Mouse (Mus musculus) retina, postnatal 7 days (tissue): ENCODE data around the gene Flg.

Source experiments
- DNase-seq: peaks from one replicate; pipeline ENCODE4 v3.0.0-alpha.2; 2012; ENCODE audit warnings: low read depth, low spot score

Gene Flg

DNA sequence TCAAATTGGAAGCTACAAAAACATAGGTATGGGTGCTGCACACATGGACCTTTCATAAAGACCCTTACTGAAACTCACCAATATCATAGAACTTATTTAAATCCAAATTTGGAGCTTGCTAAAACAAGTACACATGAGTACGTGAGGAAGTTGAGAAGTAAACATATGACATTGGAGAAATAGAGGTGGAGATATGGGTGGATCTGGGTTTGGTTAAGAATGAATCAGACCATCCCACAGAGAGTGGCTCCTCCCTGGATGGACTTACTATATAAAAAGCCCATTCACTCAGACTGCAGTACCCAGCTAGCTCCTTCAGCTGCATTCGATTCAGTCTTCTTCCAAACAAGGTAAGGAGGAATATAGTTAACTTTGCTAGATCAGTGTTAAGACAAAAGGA, at the start of gene Flg:
Gene Flg, plus strand, starts transcription at position 301 of the 400 bp plus-strand sequence.
- DNase-seq = no peak

DNA sequence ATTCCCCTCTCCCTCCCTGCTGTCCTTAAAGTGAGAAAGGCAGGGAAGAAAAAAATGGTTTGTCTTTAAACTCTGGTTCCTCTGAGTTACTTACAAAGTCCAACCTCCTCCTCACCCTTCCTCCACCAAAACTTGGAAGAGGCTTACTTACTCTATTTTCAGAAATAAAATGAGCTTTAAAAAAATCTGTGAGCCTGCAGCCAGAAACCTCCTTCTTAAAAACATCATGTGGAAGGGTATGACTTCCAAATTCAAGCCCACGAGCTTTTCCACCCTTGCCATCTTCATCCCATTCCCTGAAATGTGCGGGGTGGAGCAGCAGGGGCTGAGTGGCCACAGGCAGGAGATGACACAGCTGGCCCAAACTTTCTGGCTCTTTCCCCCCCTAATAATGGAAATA, 24.2 kb downstream of the Flg start:
- DNase-seq = no peak

DNA sequence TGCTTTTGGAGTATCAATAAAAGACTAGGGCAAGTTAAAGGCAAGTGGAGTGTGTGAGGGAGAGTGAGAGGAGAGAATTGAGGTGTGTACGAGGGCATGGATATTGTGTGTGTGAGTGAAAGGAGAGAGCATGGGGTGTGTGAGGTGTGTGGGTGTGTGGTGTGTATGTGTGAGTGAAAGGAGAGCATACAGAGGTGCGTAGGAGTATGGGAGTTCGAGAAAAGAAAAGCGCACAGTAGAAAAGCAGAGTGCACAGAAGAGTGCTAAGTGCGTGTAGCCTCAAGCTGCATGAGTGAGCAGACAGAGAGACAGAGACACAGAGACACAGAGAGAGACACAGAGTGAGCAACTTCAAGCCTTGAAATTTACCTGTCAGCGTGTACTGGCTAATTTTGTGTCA, 26.5 kb downstream of the Flg start:
- no peak for DNase-seq

DNA sequence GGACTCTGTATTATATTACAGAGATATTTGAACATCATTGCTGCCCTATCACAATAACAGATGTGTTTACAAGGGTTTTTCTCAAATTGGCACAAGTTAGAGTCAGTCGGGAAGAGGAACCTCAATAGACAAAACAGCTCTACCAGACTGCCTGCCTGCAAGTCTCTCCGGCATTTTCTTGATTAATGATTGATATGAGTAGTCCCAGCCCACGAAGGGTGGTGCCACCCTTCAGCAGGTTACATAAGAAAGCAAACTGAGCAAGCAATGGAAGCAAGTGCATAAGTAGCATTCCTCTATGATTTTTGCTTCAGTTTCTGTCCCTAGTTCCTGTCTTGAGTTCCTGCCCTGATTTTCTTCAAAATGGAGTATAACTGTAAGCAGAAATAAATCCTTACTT, 28.6 kb downstream of the Flg start:
- DNase-seq = no peak

DNA sequence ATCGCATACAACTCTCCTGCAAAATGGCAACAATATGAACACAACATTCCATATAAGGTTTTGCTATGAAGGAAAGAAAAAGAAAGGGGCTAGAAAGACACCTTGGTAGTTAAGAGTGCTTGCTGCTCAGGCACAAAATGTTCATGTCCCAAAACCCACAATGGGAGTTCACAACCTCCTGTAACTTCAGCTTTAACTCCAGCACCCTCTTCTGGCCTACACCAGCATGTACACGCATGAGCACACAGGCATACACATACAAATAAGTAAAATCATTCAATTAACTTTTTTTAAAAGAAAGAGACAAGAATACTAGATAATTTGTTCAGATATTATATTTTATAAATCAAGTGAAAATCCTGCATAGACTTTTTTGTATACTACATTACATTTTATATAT, 32.8 kb downstream of the Flg start:
- DNase-seq = no peak

DNA sequence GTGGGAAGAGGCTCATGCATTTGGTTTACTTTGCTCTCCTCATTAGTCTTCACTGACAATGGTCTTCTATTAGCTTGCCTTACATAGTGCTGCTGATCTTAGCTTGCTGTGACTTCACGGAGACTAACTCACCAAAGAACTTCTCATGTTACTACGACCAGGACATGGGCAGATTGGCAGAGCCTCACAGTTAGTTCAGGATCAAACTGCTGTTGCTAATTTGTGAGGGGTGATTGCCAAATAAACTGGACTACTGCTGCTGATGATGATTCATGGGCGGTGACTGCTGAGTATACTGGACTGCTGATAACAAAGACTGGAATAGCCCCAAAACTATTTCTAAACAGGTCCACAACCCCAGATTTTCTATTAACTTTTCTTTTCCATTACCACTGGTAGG, 38.0 kb downstream of the Flg start:
- no peak for DNase-seq

DNA sequence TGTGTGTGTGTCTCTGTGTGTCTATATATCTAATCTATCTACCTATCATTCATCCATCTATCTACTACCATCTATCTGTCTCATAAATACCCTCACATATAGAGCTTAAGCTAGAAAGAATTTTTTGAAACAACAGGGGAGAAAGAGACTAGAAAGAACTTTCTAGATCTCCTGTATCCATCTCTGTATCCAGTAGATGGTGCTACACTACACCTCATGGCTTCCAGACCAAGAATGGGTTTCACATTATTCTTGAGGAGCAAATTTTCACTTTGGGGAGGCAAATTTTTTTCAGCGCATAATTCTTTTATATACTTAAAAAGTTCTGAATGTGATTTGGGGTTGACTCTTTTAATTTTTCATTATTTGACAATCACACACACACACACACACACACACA, 41.1 kb downstream of the Flg start:
- DNase-seq = no peak

DNA sequence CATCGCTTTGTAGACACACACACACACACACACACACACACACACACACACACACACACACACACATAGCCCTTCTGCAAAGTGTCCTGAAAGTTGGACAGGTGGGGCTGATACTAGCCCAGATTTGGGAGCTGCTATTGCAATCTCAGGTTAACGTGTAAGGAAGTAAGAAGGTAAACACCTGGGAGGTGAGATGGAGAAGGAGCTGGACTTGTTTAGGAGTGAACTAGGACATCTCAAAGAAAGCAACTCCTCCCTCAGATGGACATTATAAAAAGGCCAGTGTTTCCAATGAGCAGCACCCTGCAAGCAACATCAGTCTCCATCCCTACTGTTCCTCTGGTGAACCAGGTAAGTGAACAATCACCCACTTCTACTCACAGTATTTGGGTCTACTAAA, 46.1 kb downstream of the Flg start, which contains the start of gene Hrnr:
Gene Hrnr, plus strand, starts transcription at position 301 of the 400 bp plus-strand sequence.
- DNase-seq = no peak

DNA sequence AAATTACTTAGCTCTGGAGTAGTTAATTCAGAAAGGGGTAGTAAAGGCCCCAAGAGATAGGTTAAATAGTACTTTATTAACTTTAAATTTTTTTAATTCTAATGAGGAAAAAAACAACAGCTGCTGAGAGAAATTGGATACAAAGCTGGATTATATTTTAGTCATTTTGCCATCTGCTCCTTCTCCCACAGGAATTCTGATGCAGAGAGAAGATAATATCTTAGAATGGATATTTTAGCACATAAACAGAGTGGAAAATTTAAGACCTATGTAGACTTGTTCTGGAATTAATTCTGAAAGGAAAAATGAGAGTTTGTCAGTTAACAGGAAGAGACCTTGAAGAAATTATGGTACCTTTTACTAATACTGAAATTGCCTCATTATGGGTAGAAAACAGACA, 64.4 kb downstream of the Flg start:
- DNase-seq = no peak

DNA sequence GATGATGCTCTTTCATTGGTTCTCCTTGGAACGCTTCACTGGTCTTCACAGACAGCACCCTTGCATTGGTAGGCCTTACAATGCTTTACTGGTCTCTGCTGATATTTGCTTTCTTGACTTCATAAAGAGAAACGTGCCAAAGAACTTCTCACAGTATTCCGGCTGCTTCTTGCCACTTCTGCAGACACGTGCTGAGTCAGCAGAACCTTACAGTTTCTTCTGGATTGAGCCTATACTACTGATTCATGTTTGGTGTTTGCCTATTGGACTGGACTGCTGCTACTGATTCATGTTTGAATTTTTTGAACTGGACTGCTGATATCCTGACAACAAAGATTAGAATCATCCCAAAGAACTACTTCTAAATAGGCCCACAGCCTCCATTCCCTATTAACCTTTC, 66.7 kb downstream of the Flg start:
- no peak for DNase-seq
